Mouse (Mus musculus) ES-E14 (cell line): Measurements from ENCODE around the gene Rabgap1l.

ENCODE experiments used
- CHD2 ChIP-seq: IDR thresholded peaks from 2 replicates; pipeline ENCODE4 v1.6.1; 2014; ENCODE audit warnings: mild to moderate bottlenecking, low read depth, low read length, inconsistent platforms
- HCFC1 ChIP-seq: IDR thresholded peaks from 2 replicates; pipeline ENCODE4 v1.6.1; 2012; ENCODE audit warnings: low read length, inconsistent platforms, borderline replicate concordance; ENCODE audit not compliant: insufficient read depth
- MAFK ChIP-seq: IDR thresholded peaks from 2 replicates; pipeline ENCODE4 v1.6.1; 2014; ENCODE audit warnings: mild to moderate bottlenecking, low read depth, low read length, inconsistent platforms; ENCODE audit not compliant: insufficient read depth
- ZC3H11A ChIP-seq: IDR thresholded peaks from 2 replicates; pipeline ENCODE4 v1.6.1; 2012; ENCODE audit warnings: low read depth, mild to moderate bottlenecking, inconsistent platforms, low read length, borderline replicate concordance
- ZNF384 ChIP-seq: IDR thresholded peaks from 2 replicates; pipeline ENCODE4 v1.6.1; 2012; ENCODE audit warnings: low read depth, low read length, inconsistent platforms

- TF ChIP-seq ZNF384 = no peak
- no peak for TF ChIP-seq ZC3H11A
- no peak for TF ChIP-seq MAFK
- no peak for TF ChIP-seq HCFC1
- no peak for TF ChIP-seq CHD2
Measured at GRCm38 (mm10) chr1:160789876-160790275, 3.1 kb downstream of the Rabgap1l start.
